Mouse (Mus musculus) stomach, postnatal 0 days (tissue): ENCODE data around the gene Lrit3.

Experiments
- CTCF ChIP-seq: IDR thresholded peaks from 2 replicates; pipeline ENCODE4 v1.5.1; 2016; ENCODE audit warnings: antibody characterized with exemption, low read depth, mild to moderate bottlenecking, moderate library complexity
- EP300 ChIP-seq: optimal IDR thresholded peaks from 2 replicates; pipeline ENCODE3; 2016; ENCODE audit warnings: antibody characterized with exemption

- TF ChIP-seq CTCF = no peak
- no peak for TF ChIP-seq EP300
These were observed 18.5 kb upstream of the Lrit3 start, which contains the start of gene Rrh for GRCm38 (mm10) chr3:129822206-129822775.
